Mouse (Mus musculus) testis, adult 2 months (tissue): ENCODE results near the gene Pitpna.

ENCODE experiments used
- CTCF ChIP-seq: fragments of 200-500 bp; IDR thresholded peaks from 2 replicates; pipeline ENCODE4 v1.5.1; 2012; ENCODE audit warnings: low read depth, mild to moderate bottlenecking, inconsistent platforms, low read length, moderate library complexity; ENCODE audit not compliant: control insufficient read depth, insufficient read depth, insufficient replicate concordance
- POLR2A ChIP-seq: fragments of 200-500 bp; IDR thresholded peaks from 2 replicates; pipeline ENCODE4 v1.6.1; 2012; ENCODE audit warnings: low read depth, mild to moderate bottlenecking, inconsistent platforms, low read length, moderate library complexity; ENCODE audit not compliant: control insufficient read depth

DNA sequence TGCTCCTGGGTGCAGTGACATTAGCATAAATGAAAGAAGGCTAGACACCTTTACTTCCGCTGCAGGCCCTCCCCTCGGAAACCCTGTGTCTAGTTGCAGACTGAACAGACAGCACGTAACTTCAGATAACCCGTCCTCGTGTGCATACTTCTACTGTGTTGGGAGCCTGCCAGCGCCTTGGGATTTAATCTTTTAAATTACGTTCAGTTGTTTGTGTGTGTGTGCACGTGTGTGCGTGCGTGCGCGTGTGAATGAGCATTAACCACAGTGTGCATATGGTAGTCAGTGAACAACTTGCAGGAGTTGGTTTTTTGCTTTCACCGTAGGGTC lies 49.0 kb upstream of the Pitpna start:
- TF ChIP-seq CTCF (no peak), POLR2A (no peak)
